Mouse (Mus musculus): Measurements from ENCODE around the gene Prr14l. TPM values are rescaled to one million over a fixed set of nuclear protein-coding genes. Genes with fewer than 3 reads are reported as not detected.

Prr14l gene
- polyA plus RNA-seq, 1 experiment = 69.7 TPM

DNA sequence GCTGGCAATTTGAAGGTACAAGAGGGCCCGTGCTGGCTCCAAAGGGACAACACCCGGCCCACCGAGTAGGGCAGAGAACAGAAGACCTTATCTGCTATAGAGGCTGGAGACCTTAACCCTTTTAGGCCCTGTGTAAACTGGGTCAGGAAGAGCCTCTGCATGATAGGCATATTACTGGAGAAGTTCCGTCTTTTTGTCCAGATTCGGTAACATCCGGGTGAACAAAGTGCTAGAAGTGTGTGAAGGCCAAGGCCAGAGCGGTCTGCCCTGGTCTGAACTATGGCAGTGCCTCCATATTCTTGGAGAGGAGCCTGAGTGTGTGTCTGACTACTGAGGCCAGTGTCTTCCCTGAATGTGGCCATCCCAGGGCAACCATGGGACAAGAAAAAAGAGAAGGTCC, 27.0 kb downstream of the Prr14l start, which contains the start of gene Gm20671:
Gene Gm20671 (minus strand): TSS at position 101 of the 400 bp plus-strand sequence.
- no peak for TF ChIP-seq GATA1 (IDR thresholded peaks at IDR 0.05; ENCODE audit: low read length)

DNA sequence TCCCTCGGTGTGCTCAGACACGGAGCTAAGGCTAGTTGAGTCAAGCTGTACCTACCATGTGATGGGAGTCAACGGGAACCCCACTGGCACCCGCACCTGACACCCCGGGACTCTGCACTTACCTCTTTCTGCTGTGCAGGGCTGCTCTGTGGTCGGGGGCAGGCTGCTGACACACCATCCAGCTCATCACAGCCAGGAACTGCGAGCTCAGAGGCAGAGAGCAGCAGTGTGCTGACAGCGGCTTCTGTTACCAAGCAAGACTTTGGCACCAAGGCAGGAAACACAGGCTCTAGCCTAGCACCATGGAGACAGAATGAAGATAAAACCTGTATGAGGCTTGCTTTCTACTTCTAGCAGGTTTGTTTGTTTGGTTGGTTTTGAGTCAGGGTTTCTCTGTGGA, 33.6 kb downstream of the Prr14l start:
- no peak for TF ChIP-seq GATA1 (IDR thresholded peaks at IDR 0.05; ENCODE audit: low read length)

DNA sequence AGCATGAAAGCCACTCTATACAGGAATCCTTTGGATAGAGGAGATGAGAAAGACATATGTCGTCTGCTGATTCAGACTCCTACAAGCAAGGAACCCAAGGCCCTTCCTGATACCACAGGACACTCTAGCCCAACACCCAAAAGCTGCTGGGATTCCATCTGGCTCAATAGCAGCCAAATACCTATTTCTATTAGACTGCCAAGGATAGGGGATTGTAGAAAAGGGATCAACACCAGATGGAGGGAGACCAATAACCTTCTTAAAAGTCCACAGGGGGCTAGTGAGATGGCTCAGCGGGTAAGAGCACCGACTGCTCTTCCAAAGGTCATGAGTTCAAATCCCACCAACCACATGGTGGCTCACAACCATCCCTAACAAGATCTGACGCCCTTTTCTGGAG, 38.7 kb downstream of the Prr14l start:
- no peak for TF ChIP-seq GATA1 (IDR thresholded peaks at IDR 0.05; ENCODE audit: low read length)

DNA sequence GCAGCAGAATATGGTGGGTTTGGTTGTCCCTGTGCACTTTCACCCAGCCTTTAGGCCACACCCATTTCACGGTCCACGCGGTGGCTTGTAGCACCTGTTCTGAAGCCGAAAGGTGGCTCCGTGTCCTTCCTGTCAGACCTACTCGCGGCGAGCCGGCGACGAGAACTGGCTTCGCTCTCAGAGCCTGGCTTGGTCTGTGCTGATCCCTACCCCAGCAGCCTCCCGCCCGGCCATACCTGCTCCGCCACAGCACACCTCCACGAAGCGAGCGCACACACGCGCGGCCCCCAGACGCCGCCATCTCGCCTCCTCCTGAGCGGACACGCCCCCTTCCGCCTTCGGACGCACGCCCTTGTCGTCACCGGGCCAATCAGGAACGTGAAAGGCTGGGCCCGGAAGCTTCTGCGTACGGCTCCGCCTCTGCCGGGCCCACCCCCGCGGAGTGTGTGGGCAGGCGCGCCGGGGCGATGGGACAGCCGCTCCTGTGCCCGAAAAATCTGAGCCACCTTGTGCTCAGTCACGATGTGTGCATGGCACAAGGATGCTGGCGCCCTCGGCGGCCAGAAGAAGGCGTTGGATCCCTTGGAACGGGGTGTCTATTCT, 68.6 kb downstream of the Prr14l start, which contains the start of gene Pisd:
Gene Pisd (minus strand): TSS at position 334 of the 603 bp plus-strand sequence.
- no peak for TF ChIP-seq GATA1 (IDR thresholded peaks at IDR 0.05; ENCODE audit: low read length)

DNA sequence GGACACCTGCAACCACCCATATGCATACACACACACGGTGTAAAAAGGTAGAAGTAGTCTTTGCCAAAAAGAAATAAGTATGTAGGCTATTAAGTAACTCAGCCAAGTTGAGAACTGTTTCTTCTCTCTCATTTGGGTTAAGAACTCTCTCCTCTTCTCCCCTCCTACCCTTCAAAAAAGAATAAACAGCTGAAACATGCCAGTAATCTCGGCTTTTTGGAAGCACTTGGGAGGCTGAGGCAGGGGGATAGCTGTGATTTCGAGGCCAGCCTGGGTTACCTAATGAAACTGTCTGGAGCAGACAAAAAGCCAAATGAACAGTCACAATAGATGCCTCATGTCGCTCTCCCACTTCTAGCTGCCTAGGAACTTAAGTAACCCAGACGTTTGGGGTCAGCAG, 69.3 kb downstream of the Prr14l start:
- TF ChIP-seq GATA1 (IDR thresholded peaks at IDR 0.05; ENCODE audit: low read length) = no peak

DNA sequence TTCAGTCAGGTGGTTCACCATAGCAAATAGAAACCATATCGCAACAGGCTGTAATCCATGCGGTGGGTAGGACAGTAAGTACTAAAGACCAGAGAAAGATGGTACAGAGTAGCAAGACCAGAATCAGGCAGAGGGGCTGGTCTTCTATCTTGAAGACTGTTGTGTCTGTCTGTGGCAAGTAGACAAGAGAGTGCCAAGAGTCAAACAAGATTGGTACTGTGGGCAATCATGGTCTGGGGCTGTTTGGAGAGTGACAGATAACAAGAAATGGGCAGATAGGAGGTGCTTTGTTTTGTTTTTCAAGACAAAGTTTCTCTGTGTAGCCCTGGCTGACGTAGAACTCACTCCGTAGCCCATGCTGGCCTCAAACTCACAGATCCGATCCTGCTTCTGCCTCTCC, 72.5 kb downstream of the Prr14l start:
- TF ChIP-seq GATA1 (IDR thresholded peaks at IDR 0.05; ENCODE audit: low read length) = no peak

DNA sequence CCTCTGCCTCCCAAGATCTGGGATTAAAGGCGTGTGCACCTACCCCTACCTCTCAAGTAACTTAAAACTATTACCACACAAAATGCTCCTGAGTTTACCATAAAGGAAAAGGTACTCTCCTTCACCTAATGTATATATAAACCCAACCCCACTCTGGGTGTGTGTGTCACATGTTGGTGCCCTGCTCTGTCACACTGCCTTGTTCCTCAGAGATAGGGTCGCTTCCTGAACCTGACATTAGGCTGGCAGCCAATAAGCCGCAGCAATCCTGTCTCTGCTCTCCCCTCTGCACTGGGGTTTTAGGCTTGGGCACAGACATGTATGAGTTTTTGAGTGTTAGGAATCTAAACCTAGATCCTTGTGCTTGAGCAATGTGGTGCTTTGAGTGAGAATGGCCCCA, 75.9 kb downstream of the Prr14l start:
- TF ChIP-seq GATA1 (IDR thresholded peaks at IDR 0.05; ENCODE audit: low read length) = no peak

DNA sequence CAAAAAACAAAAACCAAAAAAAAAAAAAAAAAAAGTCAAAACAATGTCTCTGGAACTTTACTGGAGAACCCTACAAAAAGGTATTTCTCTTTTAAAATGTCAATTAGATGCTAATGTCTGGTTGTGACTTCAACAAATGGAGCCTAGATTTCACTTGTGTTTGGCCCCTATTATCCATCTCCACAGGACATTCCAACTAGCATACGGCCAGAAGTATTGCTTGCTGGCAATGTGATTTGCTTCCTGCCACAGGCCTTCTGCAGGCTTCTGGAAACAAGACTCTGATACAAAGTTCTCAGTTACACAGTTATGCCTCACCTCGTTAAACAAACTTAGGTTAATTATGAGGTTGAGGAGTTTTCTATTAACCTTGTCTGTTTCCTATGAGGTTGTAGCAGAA, 81.7 kb downstream of the Prr14l start:
- TF ChIP-seq GATA1 (IDR thresholded peaks at IDR 0.05; ENCODE audit: low read length) = no peak

DNA sequence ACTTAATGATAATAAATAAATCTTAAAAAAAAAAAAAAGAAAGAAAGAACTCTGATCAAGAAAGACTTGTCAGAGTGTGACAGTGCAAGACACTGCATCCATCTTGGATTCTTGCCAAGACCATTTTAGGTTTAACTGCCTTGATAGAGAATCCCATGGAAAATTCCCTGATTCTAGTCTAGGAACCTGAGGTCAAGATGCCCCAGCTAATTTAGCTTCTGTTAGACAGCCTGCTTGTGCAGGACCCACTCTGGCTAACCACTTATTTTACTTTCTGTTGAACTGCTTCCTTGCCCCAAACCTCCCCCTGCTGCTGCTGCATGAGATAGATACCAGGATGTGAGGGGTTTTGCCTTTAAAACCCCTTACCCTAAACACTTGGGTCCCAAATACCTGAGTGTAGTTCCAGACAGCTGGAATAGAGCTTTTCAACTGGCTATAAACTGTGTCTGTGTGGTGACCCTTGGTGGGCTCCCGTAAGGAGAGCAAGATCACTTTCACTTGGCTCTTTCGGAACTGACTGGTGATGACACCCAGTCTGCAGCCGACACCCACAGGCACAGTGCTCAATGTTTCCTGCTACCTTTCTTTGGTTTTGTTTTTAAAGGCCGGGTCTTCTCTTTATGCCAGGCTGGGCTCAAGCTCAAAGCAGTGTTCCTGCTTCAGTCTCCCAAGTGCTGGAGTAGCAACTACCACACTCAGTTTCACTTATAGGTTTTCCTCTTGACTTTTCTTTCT, 86.3 kb downstream of the Prr14l start:
- no peak for TF ChIP-seq GATA1 (IDR thresholded peaks at IDR 0.05; ENCODE audit: low read length)

DNA sequence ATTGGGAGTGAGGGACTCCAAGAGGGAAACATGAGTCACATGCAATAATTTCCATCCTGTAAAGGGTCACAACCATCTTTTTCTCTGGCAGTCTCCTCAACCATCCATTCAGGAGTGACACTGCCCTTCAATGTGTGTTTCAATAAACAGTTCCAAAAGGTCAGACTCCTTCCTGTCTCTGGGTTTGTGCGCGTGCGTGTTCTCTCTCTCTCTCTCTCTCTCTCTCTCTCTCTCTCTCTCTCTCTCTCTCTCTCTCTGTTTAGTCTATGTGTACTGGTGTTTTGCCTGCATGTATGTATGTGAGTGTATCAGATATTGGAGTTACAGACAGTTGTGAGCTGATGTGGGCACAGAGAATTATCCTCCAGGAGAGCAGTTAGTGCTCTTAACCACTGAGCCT, 87.1 kb downstream of the Prr14l start:
- TF ChIP-seq GATA1 (IDR thresholded peaks at IDR 0.05; ENCODE audit: low read length) = no peak

DNA sequence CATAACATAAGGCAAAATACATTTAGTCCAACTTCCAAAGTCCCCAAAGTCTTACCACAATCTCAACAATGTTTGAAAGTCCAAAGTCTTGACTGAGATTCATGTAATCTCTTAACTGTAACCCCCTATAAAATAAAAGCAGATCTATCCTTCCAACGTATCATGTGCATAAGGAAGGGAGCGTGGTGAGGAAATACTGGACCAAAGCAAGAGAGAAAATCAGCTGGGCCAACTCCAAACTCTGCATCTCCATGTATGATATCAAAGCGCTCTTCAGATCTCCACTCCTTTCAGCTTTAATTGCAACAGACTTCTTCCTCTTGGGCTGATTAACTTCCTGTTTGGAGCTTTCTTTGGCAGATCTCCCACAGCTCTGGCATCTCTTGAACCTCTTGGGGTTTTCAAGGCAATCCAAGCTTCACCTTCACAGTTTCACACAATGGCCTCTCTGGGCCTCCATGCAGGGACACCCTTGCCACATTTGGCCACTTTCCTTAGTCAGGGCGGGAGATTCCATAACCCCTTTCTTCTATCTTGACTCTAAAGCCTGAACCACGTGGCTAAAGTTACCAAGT, 92.4 kb downstream of the Prr14l start:
- no peak for TF ChIP-seq GATA1 (IDR thresholded peaks at IDR 0.05; ENCODE audit: low read length)

DNA sequence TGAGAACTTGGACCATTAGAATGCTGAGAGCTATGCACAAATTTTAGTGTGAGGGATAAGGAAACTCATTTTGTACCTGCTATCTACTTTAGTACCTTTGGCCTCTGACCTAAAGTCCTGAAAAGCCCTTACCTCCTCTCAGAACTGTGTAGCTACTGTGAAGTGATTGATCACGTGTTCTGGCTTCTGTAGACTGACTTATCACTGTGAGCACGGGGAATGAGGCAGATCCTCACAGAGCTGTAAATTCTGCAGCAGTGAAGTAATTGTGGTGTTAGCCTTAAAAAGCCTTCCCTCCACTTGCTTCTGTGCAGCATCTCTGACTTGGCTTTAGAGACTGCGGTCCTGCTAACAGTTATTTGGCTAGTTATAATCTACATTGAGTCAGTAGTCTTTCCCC, 93.3 kb downstream of the Prr14l start:
- no peak for TF ChIP-seq GATA1 (IDR thresholded peaks at IDR 0.05; ENCODE audit: low read length)

DNA sequence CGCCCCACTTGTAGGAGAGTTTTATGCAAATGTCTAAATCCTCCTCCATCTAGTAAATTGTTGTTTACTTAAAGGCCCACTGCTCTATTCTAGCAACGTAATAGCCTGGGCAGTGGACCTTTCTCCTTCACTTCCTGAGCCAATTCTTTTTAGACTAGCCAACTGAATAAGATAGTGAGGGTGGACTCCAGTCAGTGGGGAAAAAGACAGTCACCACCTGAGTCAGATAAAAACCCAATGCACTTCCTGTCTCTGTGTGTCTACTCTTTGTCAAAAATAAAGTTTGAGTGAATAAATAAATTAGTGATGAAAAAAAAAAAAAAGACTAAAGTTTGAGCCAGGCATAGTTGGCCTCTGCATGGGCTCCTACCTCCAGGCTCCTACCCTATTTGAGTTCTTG, 94.4 kb downstream of the Prr14l start:
- TF ChIP-seq GATA1 (IDR thresholded peaks at IDR 0.05; ENCODE audit: low read length) = no peak

DNA sequence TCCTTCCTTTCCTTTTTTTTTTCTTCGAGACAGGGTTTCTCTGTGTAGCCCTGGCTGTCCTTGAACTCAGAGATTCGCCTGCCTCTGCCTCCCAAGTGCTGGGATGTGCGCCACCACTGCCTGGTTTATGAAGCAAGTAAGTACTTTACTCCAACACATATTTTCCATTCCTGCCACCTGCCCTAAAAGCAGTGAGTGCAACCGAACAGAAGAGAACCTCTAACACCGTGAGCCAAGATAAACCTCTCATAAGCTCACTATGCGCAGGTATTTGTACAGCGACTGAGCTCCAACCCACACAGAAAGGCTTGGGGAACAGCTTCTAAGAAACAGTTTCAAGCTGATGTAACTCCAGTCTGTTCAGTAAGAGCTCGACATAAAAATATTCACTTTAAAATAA, 97.9 kb downstream of the Prr14l start:
- TF ChIP-seq GATA1 (IDR thresholded peaks at IDR 0.05; ENCODE audit: low read length) = no peak

DNA sequence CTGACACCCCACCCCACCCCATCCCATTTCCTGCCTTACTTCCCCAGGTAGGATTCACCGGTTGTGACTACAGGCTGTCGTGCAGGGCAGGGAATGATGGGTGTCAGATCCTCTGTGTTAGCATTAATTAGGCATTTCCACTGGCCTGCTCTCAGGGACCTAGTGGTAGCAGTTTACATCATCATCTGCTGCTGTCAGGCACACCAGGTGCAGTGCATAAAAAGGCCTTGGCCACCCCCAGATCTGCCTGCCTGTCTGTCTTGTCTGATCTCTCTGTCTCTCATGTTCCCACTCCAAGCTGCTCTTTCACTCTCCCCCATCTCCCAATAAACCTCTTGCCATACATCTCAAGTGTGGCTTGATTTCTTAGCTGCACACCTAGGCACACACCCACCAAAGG, 102.3 kb downstream of the Prr14l start:
- TF ChIP-seq GATA1 (IDR thresholded peaks at IDR 0.05; ENCODE audit: low read length) = no peak

DNA sequence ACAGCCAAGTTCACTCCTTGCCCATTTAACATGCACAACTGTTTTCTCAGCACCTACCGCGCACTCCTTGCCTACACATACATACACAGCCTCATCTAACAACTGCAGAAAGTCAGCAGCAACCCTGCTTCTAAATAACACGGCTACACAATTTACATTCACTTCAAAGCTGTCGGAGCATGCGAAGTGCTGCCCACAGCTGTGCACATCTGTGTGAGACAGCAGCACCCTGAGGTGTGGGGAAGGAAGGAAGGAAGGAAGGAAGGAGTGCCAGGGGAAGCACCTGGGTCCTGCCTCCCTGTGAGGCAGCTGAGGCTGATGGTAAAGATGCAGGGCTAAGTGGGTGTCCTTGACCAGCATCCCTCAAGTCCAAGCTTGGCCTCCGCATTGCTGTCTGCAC, 105.1 kb downstream of the Prr14l start:
- no peak for TF ChIP-seq GATA1 (IDR thresholded peaks at IDR 0.05; ENCODE audit: low read length)

Measured in G1E-ER4 (cell line).